Mouse (Mus musculus) T-helper 2 cell (primary cell): ENCODE data around the gene Skp2.

Experiments used
- in situ Hi-C: fragments of 300-600 bp; cut with MboI, MseI; formaldehyde crosslinking; loops from one replicate; pipeline ENCODE4 v1.15.1; 2025; ENCODE audit warnings: high pct_unique_total_duplicates

Skp2 gene

DNA sequence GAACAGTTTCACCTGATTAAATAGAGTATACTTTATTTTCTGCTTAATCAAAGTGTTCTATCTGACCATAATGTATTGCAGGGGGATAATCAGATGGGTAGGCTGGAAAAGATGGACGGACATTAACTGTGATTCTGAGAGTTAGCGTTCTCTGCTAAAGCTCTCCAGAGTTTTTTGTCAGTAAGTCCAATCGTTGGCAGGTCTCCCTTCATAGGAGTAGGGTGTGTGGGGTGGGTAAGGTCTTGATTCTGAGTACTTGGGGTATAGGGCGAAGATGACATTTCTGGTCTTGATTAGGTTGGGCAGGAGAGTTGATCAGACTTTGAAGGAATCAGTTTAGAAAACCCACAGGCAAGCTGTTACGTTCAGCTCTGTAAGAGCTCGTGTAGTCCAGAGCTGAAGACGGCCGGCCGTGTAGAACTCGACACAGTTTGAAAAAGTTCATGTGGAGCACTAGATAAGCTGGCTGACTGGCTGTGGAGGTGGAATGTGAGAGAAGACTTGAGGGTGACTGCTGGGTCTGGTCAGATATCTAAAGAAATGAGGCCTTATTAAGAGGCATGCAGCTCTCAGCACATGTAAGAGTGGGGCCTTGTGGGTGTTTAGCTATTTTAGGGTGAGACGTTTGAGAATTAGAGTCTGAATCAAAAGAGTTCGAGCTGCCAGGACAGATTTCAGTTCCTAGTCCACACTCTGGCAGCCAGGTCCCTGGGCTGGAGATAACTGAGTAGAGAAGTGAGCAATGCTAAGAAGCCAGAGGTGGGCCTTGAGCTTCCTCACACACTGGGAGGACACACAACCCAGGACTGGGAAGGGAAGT lies 76.5 kb downstream of the Skp2 start:
- in situ Hi-C loops, result loop anchor here (5.0 kb wide), 1 partner anchor 451 kb away; no protein-coding TSS in a partner anchor

GRCm38 (mm10) chr15:9075608-9076200 lies 79.5 kb downstream of the Skp2 start:
- in situ Hi-C loops, result loop anchor here (5.0 kb wide), 1 partner anchor 448 kb away; no protein-coding TSS in a partner anchor

DNA sequence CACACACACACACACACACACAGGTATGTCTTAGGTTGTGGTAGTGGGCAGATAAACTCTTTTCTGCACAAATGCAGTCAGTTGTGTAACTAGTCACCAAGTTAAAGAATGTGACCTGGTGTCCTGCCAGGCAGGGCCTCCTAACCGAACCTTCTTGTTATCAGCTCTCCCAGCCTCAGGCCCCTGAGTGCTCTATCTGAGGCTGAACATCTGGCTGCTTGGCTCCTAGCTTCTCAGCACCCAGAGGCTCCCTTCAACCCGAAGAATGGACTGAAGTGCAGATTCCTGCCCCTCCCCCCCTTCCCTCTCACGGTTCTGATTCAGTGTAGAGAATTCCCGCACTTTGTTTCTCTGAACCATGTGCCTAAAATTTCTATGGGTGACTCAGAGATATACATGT lies 80.6 kb downstream of the Skp2 start:
- in situ Hi-C loops, result loop anchor here (5.0 kb wide), 2 partner anchors 63 to 447 kb away; no protein-coding TSS in a partner anchor

DNA sequence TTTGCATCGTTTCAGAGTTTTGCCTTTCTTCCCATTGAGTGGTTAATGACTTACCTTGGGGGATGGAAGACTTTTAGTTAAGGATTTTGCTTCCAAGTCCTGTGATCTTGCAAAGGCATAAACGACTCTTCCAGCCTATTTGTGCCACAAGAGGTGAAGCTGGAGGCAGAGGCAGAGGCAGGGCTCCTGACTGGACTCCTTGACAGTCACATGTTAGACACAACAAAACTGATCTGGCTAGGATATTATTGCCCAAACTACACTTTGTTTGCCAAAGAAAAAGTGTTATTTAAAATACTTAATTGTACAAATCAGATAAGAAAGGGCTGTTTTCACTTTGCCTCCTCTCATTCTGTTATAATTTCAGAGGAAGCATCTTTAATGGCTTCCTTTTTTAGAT lies 81.1 kb downstream of the Skp2 start:
- in situ Hi-C loops, result loop anchor here (5.0 kb wide), 1 partner anchor 63 kb away; no protein-coding TSS in a partner anchor

DNA sequence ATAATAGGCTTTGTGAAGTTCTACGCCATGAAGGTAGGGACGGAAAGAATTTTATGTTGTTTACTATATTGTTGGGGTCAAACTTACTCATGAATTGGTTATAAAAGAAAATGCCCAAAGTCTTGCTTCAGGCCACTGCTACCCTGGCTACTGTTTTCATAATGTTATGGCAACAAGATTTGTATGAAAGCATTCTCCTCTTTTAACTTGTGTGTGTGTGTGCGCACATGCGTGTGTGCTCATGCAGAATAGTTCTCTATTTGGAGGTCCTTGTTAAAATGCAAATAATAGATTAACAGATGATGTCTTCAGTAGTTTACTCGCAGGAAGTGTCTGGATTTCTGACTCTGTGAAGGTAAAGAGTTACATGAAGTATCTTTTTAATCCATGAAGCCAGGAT lies 81.5 kb downstream of the Skp2 start:
- in situ Hi-C loops, result loop anchor here (5.0 kb wide), 1 partner anchor 64 kb away; no protein-coding TSS in a partner anchor

GRCm38 (mm10) chr15:9073067-9073608 lies 82.1 kb downstream of the Skp2 start:
- in situ Hi-C loops, result loop anchor here (5.0 kb wide), 1 partner anchor 64 kb away; no protein-coding TSS in a partner anchor

DNA sequence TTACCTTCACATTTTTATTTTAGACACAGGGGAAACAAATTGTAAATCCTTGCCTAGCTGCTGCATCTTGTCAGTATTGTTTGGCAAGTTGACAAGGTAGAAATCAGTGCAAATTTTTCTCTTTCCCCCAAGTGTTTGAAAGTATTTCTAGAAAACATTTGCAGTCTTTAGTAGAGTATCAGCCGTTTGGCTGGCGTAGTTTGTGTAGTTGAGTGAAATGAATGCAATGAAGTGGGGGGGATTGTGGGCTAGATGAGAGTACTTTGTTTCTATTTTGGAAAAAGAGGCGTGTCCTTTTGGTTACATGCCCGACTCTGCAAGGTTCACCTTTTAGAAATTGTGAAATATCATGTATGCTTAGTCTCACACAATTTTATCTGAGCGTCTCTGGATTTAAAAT lies 82.6 kb downstream of the Skp2 start:
- in situ Hi-C loops, result loop anchor here (5.0 kb wide), 1 partner anchor 65 kb away; no protein-coding TSS in a partner anchor

- in situ Hi-C loops, result loop anchor here (5.0 kb wide), 1 partner anchor 65 kb away; no protein-coding TSS in a partner anchor
These were observed 83.4 kb downstream of the Skp2 start for GRCm38 (mm10) chr15:9071556-9072544.

- in situ Hi-C loops, result loop anchor here (5.0 kb wide), 1 partner anchor 66 kb away; no protein-coding TSS in a partner anchor
These were observed 84.2 kb downstream of the Skp2 start, which contains the start of gene Nadk2 for GRCm38 (mm10) chr15:9070912-9071555. Gene Nadk2 (plus strand): TSS chr15:9071260.

GRCm38 (mm10) chr15:9070353-9070752 lies 84.9 kb downstream of the Skp2 start:
- in situ Hi-C loops, result loop anchor here (5.0 kb wide), 1 partner anchor 67 kb away; no protein-coding TSS in a partner anchor

DNA sequence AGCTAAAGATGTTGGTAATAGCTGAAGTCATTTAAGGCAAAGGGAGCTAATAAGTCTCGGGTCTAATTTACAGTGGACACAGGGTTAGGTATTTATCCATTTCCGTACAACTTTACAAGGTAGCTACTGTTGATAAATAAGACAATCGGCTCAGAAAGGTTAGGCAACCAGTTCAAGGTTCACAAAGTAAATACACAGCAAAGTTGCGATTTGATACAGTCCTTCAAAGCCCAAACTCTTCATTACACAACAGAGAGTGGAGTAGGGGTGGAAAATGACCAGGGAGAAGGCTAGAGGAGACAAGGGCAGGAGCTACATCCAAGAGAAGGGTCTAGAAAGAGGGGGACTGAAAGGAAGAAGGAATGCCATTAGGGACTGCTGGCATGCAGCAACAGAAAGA lies 86.3 kb downstream of the Skp2 start:
- in situ Hi-C loops, result no loop called here
